Mouse (Mus musculus): ENCODE measurements around the gene Iqcn.

Gene Iqcn

GRCm38 (mm10) chr8:70699834-70700554 is 3.3 kb upstream of the Iqcn start:
- peak; percentile 66 to 74 for DNase-seq (ENCODE audit: low spot score in 2 of 2)

GRCm38 (mm10) chr8:70700555-70700922 is 2.7 kb upstream of the Iqcn start:
- peak; percentile 76 to 81 for DNase-seq (ENCODE audit: low spot score in 2 of 2)

- DNase-seq (ENCODE audit: low spot score in 2 of 2) = no peak
Measured at GRCm38 (mm10) chr8:70701048-70701981, 1.9 kb upstream of the Iqcn start.

GRCm38 (mm10) chr8:70701982-70702841 is 1.0 kb upstream of the Iqcn start:
- DNase-seq (ENCODE audit: low spot score in 2 of 2) = no peak

DNA sequence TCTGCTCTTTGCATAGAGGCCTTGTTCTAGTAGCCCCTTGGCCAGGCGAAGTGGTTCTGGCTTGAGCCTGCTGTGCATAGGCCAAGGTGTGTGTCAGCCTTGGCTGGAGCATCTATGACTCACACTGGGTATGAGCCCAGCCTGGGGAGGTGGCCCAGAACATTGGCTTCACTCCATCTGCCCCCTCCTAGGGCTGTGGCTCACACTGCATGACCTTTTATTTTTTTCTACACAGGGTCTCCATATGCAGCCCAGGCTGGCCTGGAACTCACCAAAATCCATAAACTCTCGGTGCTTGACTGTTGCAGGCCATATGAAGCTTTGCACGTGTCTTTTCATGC is 445 bp upstream of the Iqcn start:
- no peak for DNase-seq (ENCODE audit: low spot score in 2 of 2)

- no peak for DNase-seq (ENCODE audit: low spot score in 2 of 2)
Measured at GRCm38 (mm10) chr8:70708281-70708680, 5.0 kb downstream of the Iqcn start.

GRCm38 (mm10) chr8:70709794-70710193 is 6.5 kb downstream of the Iqcn start:
- no peak for DNase-seq (ENCODE audit: low spot score in 2 of 2)

DNA sequence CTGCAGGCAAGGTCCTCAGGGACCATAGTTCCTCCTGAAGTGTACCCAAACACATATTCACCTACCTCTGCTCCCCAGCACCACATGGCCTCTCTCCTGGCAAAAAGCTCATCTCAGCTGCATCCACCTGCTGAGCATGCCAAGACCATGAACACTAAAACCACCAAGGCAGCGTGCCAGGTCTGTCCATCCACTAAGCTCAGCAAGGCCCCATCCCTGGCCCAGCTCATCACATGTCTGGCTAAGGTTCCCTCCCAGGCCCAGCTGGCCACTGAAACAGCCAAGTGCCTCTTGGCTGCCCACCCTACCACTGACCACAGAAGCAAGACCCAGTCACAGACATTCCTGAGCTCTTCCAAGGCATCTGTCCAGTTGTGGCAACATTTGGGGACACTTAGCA is 7.0 kb downstream of the Iqcn start:
- no peak for DNase-seq (ENCODE audit: low spot score in 2 of 2)

DNA sequence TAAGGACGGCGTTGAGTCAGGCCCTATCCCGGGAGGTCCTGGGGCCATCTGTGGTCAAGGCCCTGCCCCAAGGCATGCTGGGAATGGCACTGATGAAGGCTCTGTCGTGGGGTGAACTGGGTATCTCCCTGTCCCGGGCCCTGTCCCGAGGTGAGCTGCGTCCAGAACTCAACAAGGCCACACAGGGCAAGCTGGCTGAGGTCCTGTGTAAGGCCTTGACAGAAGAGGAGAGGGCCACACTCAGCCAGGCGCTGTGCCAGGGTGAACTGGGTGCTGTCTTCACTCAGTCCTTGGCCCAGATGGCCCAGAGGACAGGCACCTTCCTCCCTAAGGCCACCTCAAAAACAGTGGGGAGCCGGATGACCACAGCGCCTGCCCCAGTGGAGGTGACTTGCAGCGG is 7.8 kb downstream of the Iqcn start:
- no peak for DNase-seq (ENCODE audit: low spot score in 2 of 2)

GRCm38 (mm10) chr8:70713991-70714390 is 10.7 kb downstream of the Iqcn start:
- no peak for DNase-seq (ENCODE audit: low spot score in 2 of 2)

GRCm38 (mm10) chr8:70715086-70715485 is 11.8 kb downstream of the Iqcn start:
- no peak for DNase-seq (ENCODE audit: low spot score in 2 of 2)

DNA sequence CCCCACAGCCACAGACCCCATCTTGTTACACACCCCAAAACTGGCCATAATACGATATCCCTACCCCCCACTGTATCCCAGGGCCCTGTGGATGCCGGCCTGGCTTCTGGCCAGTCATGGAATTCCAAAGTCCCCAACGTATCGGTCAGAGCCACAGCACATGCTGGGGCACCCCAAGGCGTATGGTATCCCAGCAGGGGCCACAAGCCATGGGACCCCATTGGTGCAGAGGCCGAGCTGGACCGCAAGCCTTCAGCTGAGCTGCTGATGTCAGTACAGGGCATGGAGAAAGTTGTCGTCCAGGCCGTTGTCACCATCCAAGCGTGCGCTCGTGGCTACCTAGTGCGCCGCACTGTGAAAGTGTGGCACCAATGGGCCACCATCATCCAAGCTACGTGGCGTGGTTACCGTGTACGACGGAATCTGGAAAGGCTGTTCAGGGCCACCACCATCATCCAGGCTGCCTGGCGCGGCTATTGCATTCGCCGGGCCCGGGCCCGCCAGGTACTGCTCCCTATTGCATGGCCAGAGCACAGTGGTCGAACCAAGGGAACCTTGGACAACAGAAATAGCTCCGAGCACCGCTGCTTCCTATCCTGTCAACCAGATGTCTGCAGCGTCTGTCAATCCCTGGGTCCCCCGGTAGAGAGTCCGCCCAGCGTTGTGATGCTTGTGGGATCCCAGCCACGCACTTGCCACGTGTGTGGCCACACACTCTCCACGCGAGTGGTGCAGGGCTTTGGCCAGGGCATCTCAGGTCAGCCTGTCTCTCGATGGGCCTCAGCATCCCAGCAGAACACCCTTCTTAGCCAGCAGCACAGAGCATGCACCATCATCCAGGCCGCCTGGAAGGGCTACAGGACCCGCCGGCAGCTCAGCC is 13.5 kb downstream of the Iqcn start:
- no peak for DNase-seq (ENCODE audit: low spot score in 2 of 2)

- DNase-seq (ENCODE audit: low spot score in 2 of 2) = peak; percentile 55 to 79
Measured at GRCm38 (mm10) chr8:70718297-70718696, 15.0 kb downstream of the Iqcn start, which contains the start of gene Gm3336. Gene Gm3336, plus strand, starts transcription at chr8:70718543.

DNA sequence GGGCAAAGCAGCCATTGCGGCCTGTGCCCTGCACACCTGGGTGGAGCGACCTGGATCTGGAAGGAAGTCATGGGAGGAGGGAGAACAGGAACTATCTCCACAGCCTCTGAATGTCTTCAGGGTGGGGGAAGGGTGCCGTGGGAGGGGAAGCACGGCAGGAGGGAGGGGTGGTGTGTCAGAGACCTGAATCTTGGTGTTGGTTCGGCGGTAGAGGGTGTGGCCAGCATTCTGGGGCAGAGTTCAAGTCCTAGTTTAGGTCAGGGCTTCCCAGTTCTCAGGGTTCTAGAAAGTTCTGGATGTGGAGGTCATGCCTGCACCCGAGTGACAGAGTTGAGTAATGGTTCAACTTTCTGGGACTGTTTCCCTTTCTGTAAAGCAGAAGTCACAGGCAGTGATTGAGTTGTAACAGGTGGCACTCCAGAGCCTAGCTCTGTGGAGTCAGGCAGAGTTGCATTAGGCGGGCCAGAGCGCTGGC is 16.6 kb downstream of the Iqcn start:
- DNase-seq (ENCODE audit: low spot score in 2 of 2) = no peak

- DNase-seq (ENCODE audit: low spot score in 2 of 2) = peak; percentile 56 to 81
Measured at GRCm38 (mm10) chr8:70720739-70721138, 17.5 kb downstream of the Iqcn start.

GRCm38 (mm10) chr8:70721601-70722000 is 18.3 kb downstream of the Iqcn start:
- no peak for DNase-seq (ENCODE audit: low spot score in 2 of 2)

GRCm38 (mm10) chr8:70723486-70724210 is 20.4 kb downstream of the Iqcn start, which contains the start of gene Pde4c:
Gene Pde4c, plus strand, starts transcription at chr8:70723720.
- no peak for DNase-seq (ENCODE audit: low spot score in 2 of 2)

GRCm38 (mm10) chr8:70724216-70724615 is 21.0 kb downstream of the Iqcn start:
- no peak for DNase-seq (ENCODE audit: low spot score in 2 of 2)

- DNase-seq (ENCODE audit: low spot score in 2 of 2) = no peak
Measured at GRCm38 (mm10) chr8:70725792-70726447, 22.7 kb downstream of the Iqcn start.

DNA sequence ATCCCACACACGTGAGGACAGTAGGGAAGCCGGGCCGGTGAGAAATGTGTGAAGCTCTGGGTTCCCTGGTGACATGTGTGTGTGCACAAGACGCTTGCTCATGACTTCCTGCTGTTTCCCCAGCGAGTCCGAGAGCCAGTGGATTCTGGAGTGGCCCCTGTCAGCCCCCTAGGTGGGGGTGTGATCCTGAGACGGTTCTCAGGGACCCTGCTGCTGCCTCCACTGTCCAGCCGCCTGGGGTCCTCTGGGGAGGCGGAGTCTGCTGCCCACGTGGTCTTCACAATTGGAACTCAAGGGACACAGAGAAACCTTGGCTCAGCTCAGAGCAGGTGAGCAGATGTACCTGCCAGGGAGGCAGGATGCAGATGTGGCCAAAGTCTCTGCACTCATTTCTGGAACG is 23.5 kb downstream of the Iqcn start:
- DNase-seq (ENCODE audit: low spot score in 2 of 2) = no peak
